Mouse (Mus musculus) heart, embryonic 16.5 days (tissue): Measurements from ENCODE around the gene Slc22a17. TPM values are rescaled to one million over a fixed set of nuclear protein-coding genes. Genes with fewer than 3 reads are reported as not detected.
A peak's percentile ranks its signal among the peaks of the same experiment; 100 is the strongest.

Experiments used
- ATAC-seq: fragments of 200-750 bp; cut with Nextera tagmentation; replicated peaks from 2 replicates; pipeline ENCODE4 v1.8.0; 2017; ENCODE audit warnings: moderate number of reproducible peaks; ENCODE audit not compliant: insufficient read depth, low FRiP score; ENCODE audit errors: extremely low read depth
- H3K27ac ChIP-seq: fragments of 300-500 bp; sonication (generic); 2 replicates; pipeline ENCODE4 v1.5.1; 2014; ENCODE audit warnings: mild to moderate bottlenecking, low read length, control low read depth, moderate library complexity
- H3K27me3 ChIP-seq: fragments of 300-500 bp; sonication (generic); 2 replicates; pipeline ENCODE4 v1.6.1; 2014; ENCODE audit warnings: low read length, mixed read lengths; ENCODE audit not compliant: control insufficient read depth, insufficient read depth
- H3K36me3 ChIP-seq: fragments of 300-500 bp; sonication (generic); 2 replicates; pipeline ENCODE4 v1.6.1; 2014; ENCODE audit not compliant: control insufficient read depth, insufficient read depth
- H3K4me1 ChIP-seq: fragments of 300-500 bp; sonication (generic); 2 replicates; pipeline ENCODE4 v1.6.1; 2014; ENCODE audit warnings: low read length, mixed read lengths; ENCODE audit not compliant: control insufficient read depth, insufficient read depth
- H3K4me2 ChIP-seq: fragments of 300-500 bp; sonication (generic); 2 replicates; pipeline ENCODE4 v1.6.1; 2014; ENCODE audit warnings: low read depth, mild to moderate bottlenecking, control low read depth, low read length
- H3K4me3 ChIP-seq: fragments of 300-500 bp; sonication (generic); 2 replicates; pipeline ENCODE4 v1.5.1; 2014; ENCODE audit warnings: mild to moderate bottlenecking, control low read depth, low read length
- H3K9ac ChIP-seq: fragments of 300-500 bp; sonication (generic); 2 replicates; pipeline ENCODE4 v1.6.1; 2014; ENCODE audit warnings: low read length, control low read depth
- H3K9me3 ChIP-seq: fragments of 300-500 bp; sonication (generic); replicated peaks from 2 replicates; pipeline ENCODE4 v1.6.1; 2016; ENCODE audit warnings: low read length; ENCODE audit not compliant: control insufficient read depth
- WGBS: fragments of 180-500 bp; shearing (Covaris S2); extraction: QIAGEN DNeasy Blood & Tissue Kit; methylation state at CpG from one replicate; pipeline ENCODE4 v1.1.7; 2014; 5-methylcytosine and 5-hydroxymethylcytosine counted together
- polyA plus RNA-seq: library from polyadenylated mRNA; unstranded; fragments of >200 nt; fragmentation: Nextera tagmentation; extraction: Ambion mirVana; gene quantifications from 2 replicates; pipeline ENCODE4 v1.2.1, GENCODE M21; 2015

The Slc22a17 gene
- polyA plus RNA-seq, 1 experiment from 2014 or later: 27.2 TPM

- H3K9ac ChIP-seq: peak overlapping the region; percentile 99
- H3K4me1 ChIP-seq: peaks cover 20% of the 10 kb centered on the region
- peak overlapping the region; percentile 85 for H3K4me2 ChIP-seq
- peak overlapping the region; percentile 97 for H3K4me3 ChIP-seq
- H3K27me3 ChIP-seq: no peaks in the 10 kb centered on the region
- no peaks in the 10 kb centered on the region for H3K9me3 ChIP-seq
- WGBS: under 1% methylated on average over 54 of the region's 54 CpGs
- peak; percentile 73 for ATAC-seq
- peak overlapping the region; percentile 94 for H3K27ac ChIP-seq
- H3K36me3 ChIP-seq: peaks cover 31% of the 10 kb centered on the region
These were observed 18.4 kb downstream of the Slc22a17 start for GRCm38 (mm10) chr14:54894296-54895151.

GRCm38 (mm10) chr14:54893651-54894181 is 19.2 kb downstream of the Slc22a17 start:
- Histone ChIP-seq H3K4me1 (peaks cover 20% of the 10 kb centered on the region), H3K9me3 (no peaks in the 10 kb centered on the region), H3K4me2 (peak overlapping the region; percentile 70), H3K9ac (peak overlapping the region; percentile 99), H3K27me3 (no peaks in the 10 kb centered on the region), H3K4me3 (peak overlapping the region; percentile 97), H3K27ac (peak overlapping the region; percentile 94), H3K36me3 (peaks cover 26% of the 10 kb centered on the region)
- ATAC-seq: peak; percentile 97
- WGBS: under 1% methylated on average over 38 of the region's 38 CpGs

- Histone ChIP-seq H3K9ac (peak within 1 kb of the TSS; percentile 72), H3K4me3 (peak within 1 kb of the TSS; percentile 65), H3K36me3 (peaks cover 17% of the 10 kb centered on the region), H3K27ac (peak within 1 kb of the TSS; percentile 90), H3K9me3 (no peaks in the 10 kb centered on the region), H3K4me1 (peaks cover 16% of the 10 kb centered on the region), H3K4me2 (peak within 1 kb of the TSS; percentile 70), H3K27me3 (no peaks in the 10 kb centered on the region)
- WGBS: 92% methylated on average over 3 of the region's 3 CpGs
- no peak for ATAC-seq
These were observed 20.7 kb downstream of the Slc22a17 start, which contains the start of gene Pabpn1 for GRCm38 (mm10) chr14:54892200-54892599. Gene Pabpn1, plus strand, starts transcription at chr14:54892500.

GRCm38 (mm10) chr14:54885309-54885708 is 27.6 kb downstream of the Slc22a17 start:
- no peaks in the 10 kb centered on the region for H3K27me3 ChIP-seq
- no peak overlapping the region for H3K4me2 ChIP-seq
- no peak overlapping the region for H3K4me3 ChIP-seq
- H3K36me3 ChIP-seq: peaks cover 3% of the 10 kb centered on the region
- H3K4me1 ChIP-seq: peaks cover 14% of the 10 kb centered on the region
- ATAC-seq: no peak
- H3K9me3 ChIP-seq: no peaks in the 10 kb centered on the region
- 87% methylated on average over 11 of the region's 11 CpGs for WGBS
- no peak overlapping the region for H3K27ac ChIP-seq
- H3K9ac ChIP-seq: no peak overlapping the region

GRCm38 (mm10) chr14:54884022-54884712 is 28.8 kb downstream of the Slc22a17 start:
- no peaks in the 10 kb centered on the region for H3K9me3 ChIP-seq
- WGBS: 29% methylated on average over 21 of the region's 21 CpGs
- peak overlapping the region; percentile 82 for H3K4me3 ChIP-seq
- H3K27me3 ChIP-seq: no peaks in the 10 kb centered on the region
- H3K27ac ChIP-seq: peak overlapping the region; percentile 98
- peak; percentile 42; the same call in 1 of the 2 replicates for ATAC-seq
- H3K9ac ChIP-seq: peak overlapping the region; percentile 91
- H3K4me2 ChIP-seq: peak overlapping the region; percentile 85
- H3K36me3 ChIP-seq: peaks cover 3% of the 10 kb centered on the region
- peaks cover 14% of the 10 kb centered on the region for H3K4me1 ChIP-seq

- WGBS: 2% methylated on average over 26 of the region's 27 CpGs
- H3K9ac ChIP-seq: peak within 1 kb of the TSS; percentile 91
- H3K27me3 ChIP-seq: no peaks in the 10 kb centered on the region
- H3K4me1 ChIP-seq: peaks cover 14% of the 10 kb centered on the region
- H3K4me2 ChIP-seq: peak within 1 kb of the TSS; percentile 85
- H3K9me3 ChIP-seq: no peaks in the 10 kb centered on the region
- peak; percentile 91 for ATAC-seq
- peaks cover 3% of the 10 kb centered on the region for H3K36me3 ChIP-seq
- peak within 1 kb of the TSS; percentile 82 for H3K4me3 ChIP-seq
- peak within 1 kb of the TSS; percentile 98 for H3K27ac ChIP-seq
These were observed 29.5 kb downstream of the Slc22a17 start, which contains the start of the genes Bcl2l2 and Gm20521 for GRCm38 (mm10) chr14:54883154-54884021. Gene Bcl2l2, plus strand, starts transcription at chr14:54883377. Gene Gm20521, plus strand, starts transcription at chr14:54883441.

- ATAC-seq: peak; percentile 80
- H3K4me1 ChIP-seq: peaks cover 11% of the 10 kb centered on the region
- peak within 1 kb of the TSS; percentile 89 for H3K9ac ChIP-seq
- H3K9me3 ChIP-seq: no peaks in the 10 kb centered on the region
- no peaks in the 10 kb centered on the region for H3K27me3 ChIP-seq
- H3K4me2 ChIP-seq: peak within 1 kb of the TSS; percentile 99
- WGBS: under 1% methylated on average over 52 of the region's 61 CpGs
- peak within 1 kb of the TSS; percentile 87 for H3K27ac ChIP-seq
- H3K36me3 ChIP-seq: no peaks in the 10 kb centered on the region
- H3K4me3 ChIP-seq: peak within 1 kb of the TSS; percentile 88
These were observed 35.8 kb downstream of the Slc22a17 start, which contains the start of gene Ppp1r3e for GRCm38 (mm10) chr14:54877048-54877715. Gene Ppp1r3e, minus strand, starts transcription at chr14:54877550.
